Mouse (Mus musculus) megakaryocyte, adult 5-6 weeks (primary cell): ENCODE results near the gene Zfp704. TPM values are rescaled to one million over a fixed set of nuclear protein-coding genes. Genes with fewer than 3 reads are reported as not detected.
A peak's percentile ranks its signal among the peaks of the same experiment; 100 is the strongest.

Source experiments
- ATAC-seq: 2 replicates; pipeline ENCODE4 v1.8.0; 2016; ENCODE audit warnings: mild to moderate bottlenecking, inconsistent platforms; ENCODE audit not compliant: poor library complexity, severe bottlenecking
- total RNA-seq, 2 experiments: library from RNA; stranded (forward) in 1 of 2; stranded (reverse) in 1 of 2; fragments of 153-499, 151-499 nt in 1 of 2; fragments of 221-1000, 200-1000 nt in 1 of 2; gene quantifications; 2 replicates each; pipeline versions ENCODE4 v1.2.3 to v1.2.4; 2015 to 2017

The Zfp704 gene
- total RNA-seq, 2 experiments from 2014 or later, result 5.1 to 6.6 TPM

DNA sequence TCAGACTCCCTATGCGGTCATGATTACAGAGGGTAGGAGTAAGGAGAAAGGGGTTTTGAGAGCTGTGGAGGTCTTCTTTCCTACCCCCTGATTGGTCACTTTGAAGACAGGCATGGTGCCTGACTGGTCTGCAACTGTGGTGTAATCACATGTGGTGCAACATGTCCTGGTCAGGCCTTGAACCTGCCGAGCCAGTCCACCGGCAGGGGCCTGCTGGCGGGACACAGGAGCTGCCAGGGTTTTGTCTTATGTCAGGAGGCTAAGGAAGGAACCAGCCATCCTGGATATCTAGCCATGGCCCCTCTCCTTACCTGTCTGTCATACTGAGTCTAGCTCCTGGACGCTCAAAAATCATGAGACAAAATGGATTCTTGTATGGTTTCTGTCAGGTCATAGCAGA, 134.4 kb downstream of the Zfp704 start:
- ATAC-seq, result no peak

DNA sequence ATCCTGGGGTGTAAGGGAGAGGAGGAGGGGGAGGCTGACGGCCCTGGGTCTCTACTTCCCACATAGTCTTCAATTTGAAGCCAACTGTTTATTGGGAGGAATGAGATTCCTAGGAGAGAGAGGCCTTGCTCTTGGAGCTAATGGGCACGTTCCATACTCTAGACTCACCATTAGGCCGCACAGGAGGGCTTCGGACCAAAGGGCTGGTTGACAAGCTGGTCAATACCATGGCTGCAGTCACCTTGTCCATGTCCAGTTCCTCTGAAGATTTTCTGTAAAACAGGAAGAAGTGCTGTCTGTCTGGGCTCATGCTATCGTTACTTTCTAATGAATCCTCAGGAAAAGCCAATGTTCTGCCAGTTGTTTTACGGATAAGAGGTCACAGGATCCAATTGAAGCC, 135.6 kb downstream of the Zfp704 start:
- no peak for ATAC-seq

DNA sequence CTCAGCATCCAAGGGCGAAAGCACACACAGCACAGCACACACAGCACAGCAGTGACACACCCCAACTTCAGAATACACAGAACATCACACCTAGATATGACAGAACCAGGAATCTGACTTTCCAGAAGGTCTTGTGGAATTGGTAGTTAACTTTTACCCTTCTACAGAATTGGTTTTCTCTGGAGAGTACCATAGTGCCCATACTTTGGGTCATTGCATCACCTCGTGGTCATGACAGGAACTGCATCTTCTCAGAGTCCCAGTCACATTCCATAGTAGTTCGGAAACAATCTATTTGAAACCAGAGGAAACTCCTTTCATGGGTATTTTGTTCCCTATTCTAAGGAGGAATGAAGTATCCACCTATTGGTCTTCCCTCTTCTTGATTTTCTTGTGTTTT, 143.6 kb downstream of the Zfp704 start:
- ATAC-seq, result peak; percentile 79

DNA sequence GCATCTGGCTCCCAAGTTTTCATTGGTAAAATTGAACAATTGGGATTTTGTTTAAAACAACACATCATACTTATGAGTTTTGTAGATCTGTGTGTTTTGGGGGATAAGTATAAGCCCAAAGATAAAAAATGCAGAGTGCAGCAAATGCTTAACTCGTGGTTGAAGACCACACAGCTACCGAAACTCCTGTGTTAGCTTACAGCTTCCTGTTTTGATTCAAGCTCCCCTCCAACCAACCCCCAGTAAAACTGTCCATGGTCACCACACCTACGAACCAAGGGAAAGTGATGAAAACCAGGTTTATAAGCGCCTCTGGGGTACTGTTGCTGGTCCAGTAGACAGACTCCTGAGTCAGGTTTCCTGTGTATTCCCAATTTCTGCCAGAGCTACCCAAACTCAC, 144.2 kb downstream of the Zfp704 start:
- peak; percentile 51; the same call in 1 of the 2 replicates for ATAC-seq

DNA sequence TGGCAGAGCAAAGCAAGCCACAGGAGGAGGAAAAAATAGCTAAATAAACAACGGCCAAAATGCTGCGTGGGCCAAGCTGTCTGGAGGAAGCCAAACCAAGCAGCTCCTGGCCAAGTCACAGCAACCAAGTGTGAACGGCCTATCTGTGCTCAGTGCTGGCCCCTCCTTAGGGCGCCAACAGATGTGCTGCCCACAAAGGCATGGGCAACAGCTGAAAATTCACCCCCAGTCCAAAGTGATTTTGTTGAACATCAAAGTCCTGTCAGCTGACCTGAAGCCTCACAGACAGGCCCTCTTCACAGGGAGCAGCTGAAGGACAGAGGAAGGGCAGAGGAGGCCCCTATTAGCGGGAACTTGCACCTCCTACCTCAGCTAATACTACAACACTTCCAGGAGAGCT, 148.2 kb downstream of the Zfp704 start:
- ATAC-seq, result no peak

DNA sequence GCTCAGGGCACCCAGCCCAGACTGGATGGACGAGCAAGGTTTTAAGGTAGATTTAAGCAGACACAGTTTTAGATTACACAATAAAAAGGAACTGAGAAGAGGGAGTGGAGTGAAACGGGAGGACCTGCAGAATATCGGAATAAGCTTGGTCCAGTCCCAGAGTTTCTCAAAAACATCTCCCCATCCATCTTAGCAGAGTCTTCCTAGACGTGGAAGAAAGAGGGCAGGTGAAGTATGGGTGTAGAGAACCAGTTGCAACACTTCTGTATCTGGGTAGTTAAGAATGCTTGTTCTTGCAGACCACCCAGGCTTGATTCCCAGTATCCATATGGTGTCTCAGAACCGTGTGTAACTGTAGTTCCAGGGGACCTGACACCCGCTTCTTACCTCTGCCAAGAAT, 149.6 kb downstream of the Zfp704 start:
- no peak for ATAC-seq

DNA sequence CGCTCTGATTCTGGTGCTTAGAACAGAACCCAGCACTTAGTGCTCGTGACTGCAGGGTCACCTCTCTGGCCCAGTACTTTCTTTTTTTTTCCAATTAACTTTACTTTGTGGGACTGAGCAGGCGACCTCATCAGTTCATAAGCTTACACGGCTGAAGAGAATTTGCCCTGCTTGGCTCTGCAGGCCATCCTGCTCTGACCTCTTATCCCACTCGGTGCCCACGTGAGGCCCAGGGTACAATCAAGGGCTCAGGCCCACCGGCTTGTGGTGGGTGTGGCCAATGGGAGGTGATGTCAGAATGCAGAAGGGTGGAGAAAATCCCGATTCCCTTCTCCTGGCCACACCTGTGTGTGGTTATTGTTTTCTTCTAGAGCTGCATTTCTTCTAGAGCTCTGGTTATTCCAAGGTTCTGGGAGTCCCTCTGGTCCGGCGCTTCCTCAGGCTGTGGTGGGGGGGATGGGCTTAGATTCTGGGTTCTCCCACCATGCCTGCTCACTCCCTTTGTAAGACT, 153.4 kb downstream of the Zfp704 start:
- ATAC-seq, result no peak

DNA sequence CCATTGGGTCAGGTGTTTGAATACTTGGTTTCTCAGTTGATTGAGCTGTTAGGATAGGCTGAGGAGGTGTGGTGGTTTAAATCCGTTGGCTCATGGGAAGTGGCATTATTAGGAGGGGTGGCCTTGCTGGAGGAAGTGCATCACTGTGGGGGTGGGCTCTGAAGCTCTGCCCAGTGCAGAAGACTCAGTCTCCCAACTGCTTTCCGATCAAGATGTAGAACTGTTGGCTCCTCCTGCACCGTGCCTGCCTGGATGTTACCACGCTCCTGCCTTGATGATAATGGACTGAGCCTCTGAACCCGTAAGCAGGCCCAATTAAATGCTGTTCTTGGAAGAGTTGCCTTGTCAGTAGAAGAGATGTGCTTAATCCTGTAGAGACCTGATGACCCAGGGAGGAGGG, 154.5 kb downstream of the Zfp704 start:
- ATAC-seq, result no peak

DNA sequence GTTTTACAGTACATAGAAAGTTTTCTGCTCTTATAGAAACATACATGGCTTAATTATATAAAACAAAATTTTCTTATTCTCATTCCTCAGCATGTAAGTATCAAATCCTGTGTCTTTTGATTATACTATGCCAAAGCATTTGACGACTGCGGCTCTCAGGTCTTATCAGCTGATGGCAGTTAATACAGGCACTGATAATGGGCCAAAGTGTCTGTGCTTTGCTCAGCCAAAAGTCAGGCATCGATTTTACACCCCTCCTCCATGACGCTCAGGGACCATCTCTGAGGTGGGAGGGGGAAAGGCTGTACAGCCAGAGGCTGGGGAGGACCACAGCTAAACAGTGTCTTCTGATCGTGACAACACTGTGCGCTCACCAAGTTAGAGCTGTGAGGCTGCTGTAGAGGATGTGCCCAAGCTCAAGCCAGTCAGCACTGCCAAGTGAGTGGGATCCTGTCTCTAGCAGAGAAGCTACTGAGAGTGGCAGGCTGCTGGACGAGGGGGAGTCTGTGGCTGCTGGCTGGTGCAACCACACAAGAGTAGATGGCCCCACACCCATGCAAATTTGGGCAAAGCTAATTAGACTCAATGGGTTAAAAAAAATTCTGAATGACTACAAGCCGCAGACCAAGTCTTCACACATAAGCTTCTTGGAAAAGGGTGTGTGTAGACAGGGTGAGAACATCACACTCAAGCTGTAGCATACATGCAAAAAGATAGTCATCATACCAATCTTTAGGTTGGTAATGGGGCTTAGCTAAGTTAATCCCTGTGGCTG, 155.1 kb downstream of the Zfp704 start:
- peak; percentile 27; the same call in 1 of the 2 replicates for ATAC-seq

DNA sequence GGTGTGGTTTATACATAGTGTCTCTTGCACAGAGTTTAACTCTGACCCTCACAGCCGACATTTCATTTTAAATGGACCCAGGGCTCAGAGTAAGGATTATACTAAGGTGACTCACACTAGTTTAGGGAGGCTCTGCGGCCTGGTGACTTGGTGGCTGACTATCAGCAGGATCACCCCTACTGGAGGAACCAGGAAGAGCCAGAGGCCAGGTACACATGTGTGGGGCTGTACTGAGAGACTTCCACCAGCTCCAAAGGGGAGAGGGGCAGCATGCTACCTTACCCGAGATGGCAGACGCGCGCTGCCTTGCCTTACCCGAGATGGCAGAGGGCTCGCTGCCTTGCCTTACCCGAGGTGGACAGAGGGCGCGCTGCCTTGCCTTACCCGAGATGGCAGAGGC, 159.4 kb downstream of the Zfp704 start:
- ATAC-seq, result no peak

DNA sequence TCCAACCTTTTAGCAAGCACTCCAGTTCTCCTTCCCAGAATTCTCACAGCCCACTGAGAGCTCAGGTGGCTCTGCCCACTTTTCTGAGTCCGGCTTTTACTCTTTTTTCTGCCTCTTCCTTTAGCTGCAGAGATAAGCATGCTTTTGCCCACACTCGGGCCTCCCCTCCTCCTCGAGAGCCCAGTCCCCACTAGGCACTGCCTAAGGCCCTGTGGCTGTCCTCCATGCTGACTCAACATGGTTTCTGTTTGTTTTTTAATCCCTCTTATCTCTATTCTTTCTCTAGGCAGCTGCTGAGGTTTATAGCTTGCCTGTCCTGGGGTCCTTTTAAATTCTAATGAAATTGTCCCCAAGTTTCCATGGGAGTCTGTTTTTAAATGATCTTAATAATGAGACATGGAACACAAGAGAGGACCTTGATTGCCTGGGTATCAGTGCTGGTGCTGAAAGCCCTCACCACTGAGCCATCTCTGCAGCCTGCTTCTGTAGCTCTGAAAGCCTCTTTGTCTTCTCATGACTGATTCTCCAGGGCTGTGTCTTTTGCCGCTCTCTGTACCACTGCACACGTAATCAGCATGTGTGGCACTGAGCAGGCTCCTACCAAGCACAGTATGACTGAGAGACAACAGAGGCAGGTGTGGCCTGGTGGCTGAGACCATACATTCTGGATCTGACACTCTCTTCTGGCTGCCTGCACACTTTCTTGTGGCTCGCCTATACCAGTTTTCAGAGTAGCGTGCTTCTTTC, 160.5 kb downstream of the Zfp704 start:
- ATAC-seq, result no peak

DNA sequence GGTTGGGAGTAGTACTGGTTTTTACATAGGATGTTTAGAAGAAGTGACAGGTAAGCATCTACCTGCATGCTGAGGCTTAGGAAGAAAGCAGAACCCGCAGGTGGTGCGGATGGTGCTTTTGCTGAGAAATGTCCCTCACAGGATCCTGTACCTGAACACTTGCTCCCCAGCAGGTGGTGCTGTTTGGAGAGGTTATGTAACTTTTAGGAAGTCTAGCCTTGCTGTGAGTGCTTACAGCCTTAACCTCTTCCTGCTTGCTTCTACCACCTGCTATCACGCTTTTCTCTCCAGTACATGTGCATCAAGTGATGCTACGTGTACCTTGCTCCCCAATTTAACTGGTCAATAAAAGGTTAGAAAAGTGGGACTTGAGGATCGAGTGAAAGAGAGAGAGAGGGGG, 161.3 kb downstream of the Zfp704 start:
- ATAC-seq, result no peak

DNA sequence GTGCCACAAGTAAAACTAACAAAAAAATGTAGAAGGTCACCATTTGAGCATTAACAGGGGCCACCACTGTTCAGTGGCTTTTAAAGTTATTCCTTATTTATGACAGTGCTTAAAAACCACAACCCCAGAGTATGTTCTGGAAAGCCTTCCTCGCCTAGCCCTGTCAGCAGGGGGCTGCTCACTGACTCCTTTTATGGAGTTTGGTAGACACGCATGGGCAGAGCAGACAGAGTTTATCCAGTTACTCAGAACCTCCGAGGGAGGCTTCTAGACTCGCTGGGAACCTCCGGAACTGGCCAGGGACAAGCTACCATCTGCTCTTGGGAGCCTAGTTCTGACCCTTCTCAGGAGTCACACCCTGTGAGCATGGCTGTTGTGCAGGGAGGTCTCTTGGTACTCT, 165.3 kb downstream of the Zfp704 start:
- ATAC-seq, result no peak

DNA sequence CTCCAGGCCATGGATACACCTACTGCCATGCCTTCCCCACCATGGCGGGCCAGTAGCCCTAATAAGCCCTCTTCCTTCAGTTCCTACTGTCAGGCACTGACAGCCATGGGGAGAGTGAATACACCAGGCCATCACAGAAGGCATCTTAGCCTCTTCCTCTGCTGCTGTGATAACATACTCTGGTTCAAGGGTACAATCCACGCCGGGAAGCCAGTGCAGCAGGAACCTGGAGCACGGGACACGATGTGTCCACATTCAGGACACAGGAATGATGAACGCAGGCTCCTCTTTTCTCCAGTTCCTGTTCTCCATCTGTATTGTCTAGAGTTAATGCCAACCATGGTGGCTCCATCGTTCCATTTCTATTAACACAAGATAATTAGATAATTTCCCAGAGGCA, 165.9 kb downstream of the Zfp704 start:
- no peak for ATAC-seq

DNA sequence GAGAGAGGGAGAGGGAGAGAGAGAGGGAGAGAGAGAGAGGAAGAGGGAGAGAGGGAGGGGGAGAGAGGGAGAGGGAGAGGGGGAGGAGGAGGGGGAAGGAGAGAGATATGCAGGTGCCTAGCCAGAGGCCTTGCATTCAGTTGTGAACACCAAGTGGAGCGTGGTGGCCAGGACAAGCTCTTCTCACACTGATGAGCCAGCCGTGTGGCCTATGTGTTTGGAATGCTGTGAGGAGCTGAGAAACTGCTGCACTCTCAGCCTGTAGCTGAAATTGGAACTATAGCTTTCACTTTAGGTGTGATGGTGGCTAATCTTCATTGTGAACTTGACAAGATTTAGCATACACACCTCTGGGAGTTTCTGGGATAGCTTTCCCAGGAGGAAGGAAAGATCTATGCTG, 166.4 kb downstream of the Zfp704 start:
- no peak for ATAC-seq

DNA sequence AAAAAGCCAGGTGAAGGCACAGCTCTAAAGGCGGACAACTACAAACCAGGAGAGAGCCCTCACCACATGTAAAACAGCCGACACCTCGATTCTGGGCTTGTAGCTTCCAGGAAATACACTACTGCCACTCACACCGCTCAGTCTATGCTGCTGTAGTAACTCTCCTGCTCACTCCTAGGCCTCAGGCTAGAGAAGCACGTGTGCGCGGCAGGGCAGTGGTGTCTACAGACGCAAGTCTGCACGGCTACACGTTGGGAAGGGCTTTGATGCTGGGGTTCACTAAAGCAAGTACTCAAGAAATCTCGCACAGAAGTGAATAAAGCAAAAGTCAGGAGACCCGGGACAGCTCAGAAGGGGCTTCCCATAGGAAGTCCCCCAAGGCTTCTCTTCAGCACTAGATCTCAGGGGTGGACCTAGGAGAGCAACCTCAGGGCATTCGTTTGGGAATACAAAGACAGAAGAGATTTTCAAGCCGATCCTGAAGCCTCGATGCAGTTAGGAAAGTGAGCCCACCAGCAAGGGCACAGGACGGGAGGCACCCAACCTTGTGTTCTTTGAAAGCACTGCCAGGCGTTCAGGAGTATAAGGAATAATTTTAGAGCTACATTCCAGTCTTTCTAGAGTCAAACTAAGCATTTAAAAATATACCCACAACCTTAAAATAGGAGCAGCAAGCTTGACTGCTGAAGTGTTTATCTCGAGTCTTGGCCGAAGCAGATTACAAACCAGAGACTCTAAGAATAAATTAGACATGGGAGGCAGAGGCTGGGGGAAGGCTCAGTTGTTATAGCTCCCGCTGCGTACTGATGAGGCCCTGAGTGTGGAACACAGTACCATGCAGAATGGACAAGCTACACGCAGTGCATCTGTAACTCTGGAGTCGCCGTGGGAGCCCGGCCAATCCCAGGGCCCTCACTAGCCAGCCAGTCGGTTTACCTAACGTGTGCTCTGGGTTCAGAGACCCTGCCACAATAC, 168.0 kb downstream of the Zfp704 start:
- ATAC-seq, result no peak

DNA sequence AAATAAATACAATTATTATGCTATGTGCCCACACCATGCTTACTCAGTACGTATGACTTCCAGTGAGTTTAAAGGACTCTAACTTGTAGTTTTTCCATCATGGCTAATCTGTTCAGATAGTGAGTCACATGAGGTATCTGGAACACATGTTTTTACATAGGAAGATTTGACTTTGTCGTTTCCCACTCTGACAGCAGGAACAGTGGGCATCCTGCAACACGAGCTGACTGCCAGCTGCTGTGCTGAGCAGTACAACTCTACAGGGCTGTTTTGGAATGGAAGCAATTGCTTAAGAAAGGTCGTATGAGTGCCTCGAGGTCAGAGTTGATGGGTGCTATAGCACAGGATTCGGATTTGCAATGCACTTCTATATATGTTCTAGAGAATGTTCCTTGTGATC, 169.4 kb downstream of the Zfp704 start:
- ATAC-seq, result no peak

DNA sequence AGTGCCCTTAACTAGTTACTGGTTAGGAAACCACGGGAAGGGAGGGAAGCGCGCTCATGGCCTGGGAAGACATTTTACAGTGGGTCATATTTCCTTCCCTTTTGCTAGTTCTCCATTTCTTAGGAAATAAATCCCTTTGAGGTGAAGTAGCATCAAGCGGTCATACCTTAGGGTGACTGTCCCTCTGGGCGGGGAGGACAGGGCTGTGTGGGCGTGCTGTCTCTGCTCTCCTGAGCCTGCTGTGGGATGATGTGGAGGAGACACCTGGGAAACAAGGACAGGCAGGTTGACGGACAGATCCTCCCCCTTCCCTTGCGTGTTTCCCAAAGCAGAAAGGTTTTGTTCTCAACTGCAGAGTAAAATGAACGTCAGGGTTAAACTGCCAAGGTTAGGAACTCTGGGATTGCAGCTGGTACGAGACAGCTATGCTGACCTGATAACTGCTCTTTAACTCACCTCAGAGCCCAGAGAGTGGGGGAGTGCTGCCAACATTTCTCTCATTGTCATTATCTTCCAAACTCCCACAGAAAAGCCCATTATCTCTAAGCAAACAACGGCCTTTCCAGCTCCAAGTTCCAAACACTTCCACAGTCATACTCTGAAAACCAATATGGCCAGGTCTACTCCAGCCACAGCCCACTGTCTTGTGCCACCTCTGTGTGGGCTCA, 170.1 kb downstream of the Zfp704 start:
- peak; percentile 33; the same call in 1 of the 2 replicates for ATAC-seq

DNA sequence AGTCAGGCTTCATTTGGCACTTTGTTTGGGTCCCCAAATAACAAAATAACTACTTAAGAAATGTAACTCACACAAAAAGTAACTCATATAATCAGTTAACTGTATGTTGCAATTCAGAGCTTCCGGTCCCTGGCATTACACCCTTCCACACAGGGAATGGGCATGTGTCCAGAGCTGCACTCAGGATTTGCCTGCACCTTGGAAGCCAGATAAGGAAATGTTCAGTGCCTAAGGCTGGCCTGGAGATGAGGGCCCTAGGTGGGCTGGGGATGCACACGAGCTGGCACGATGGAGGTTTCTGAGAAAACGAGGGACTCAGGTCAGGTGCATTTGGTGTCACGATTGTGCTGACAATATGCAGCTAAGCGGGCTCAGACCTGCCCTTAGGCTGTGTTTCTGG, 173.6 kb downstream of the Zfp704 start:
- ATAC-seq, result no peak

DNA sequence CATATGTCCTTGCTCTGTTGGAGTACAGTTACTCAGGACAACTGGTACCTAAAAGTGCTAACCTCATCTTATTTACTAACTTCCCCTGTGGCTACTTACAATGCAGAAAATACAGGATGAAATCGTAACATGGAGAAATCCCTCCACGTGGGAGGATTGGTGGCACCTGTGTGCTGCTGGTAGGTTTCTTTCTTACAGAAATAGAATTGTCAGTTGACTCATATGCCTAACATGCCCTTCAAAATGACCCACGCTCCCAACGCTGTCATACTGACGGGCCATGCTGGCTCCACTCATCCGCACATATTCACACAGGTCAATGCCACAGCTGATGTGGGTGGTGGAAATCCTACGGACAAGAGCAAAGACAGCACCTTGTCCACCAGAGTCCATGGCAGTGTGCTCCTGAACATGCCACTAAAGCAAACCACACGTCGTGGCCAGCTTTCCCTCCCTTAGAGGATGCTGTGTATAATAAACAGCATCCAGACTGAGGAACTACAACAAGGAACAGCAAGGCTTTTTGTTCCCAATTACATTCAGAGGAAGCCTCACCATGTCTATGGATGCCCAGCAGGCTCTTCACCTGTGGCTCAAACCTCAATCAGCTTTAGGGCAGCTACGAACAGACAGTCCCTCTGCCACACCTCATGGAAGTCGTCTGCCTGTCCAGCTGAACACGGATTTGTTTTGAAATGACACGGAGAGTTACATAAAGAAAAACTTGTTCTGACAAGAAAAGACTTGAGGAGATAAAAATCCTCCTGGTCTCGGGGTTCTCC, 175.3 kb downstream of the Zfp704 start:
- no peak for ATAC-seq
